Mouse (Mus musculus) heart, postnatal 0 days (tissue): Measurements from ENCODE around the gene Zbtb8b. TPM values are rescaled to one million over a fixed set of nuclear protein-coding genes. Genes with fewer than 3 reads are reported as not detected.
A peak's percentile ranks its signal among the peaks of the same experiment; 100 is the strongest.

Experiments
- ATAC-seq: fragments of 200-750 bp; cut with Nextera tagmentation; 2 replicates; pipeline ENCODE4 v1.8.0; 2017; ENCODE audit warnings: low read depth, moderate number of reproducible peaks, moderate library complexity; ENCODE audit not compliant: insufficient read depth
- DNase-seq: peaks from one replicate; pipeline ENCODE4 v3.0.0-alpha.2; 2016; ENCODE audit warnings: low spot score
- H3K27ac ChIP-seq: fragments of 300-500 bp; sonication (generic); 2 replicates; pipeline ENCODE4 v1.5.1; 2014; ENCODE audit warnings: low read depth, mild to moderate bottlenecking
- H3K27me3 ChIP-seq: fragments of 300-500 bp; sonication (generic); 2 replicates; pipeline ENCODE4 v1.6.1; 2014; ENCODE audit warnings: low read length, mixed read lengths; ENCODE audit not compliant: control insufficient read depth, insufficient read depth
- H3K36me3 ChIP-seq: fragments of 300-500 bp; sonication (generic); replicated peaks from 2 replicates; pipeline ENCODE4 v1.6.1; 2014; ENCODE audit warnings: low read length, mixed read lengths; ENCODE audit not compliant: control insufficient read depth, insufficient read depth
- H3K4me1 ChIP-seq: fragments of 300-500 bp; sonication (generic); 2 replicates; pipeline ENCODE4 v1.6.1; 2014; ENCODE audit warnings: antibody characterized with exemption; ENCODE audit not compliant: control insufficient read depth, insufficient read depth
- H3K4me2 ChIP-seq: fragments of 300-500 bp; sonication (generic); 2 replicates; pipeline ENCODE4 v1.6.1; 2014; ENCODE audit warnings: low read depth, mild to moderate bottlenecking, low read length, moderate library complexity
- H3K4me3 ChIP-seq: fragments of 300-500 bp; sonication (generic); 2 replicates; pipeline ENCODE4 v1.5.1; 2014; ENCODE audit warnings: low read depth, low read length
- H3K9ac ChIP-seq: fragments of 300-500 bp; sonication (generic); replicated peaks from 2 replicates; pipeline ENCODE4 v1.6.1; 2014; ENCODE audit warnings: low read depth, low read length, mixed read lengths
- H3K9me3 ChIP-seq: fragments of 300-500 bp; sonication (generic); replicated peaks from 2 replicates; pipeline ENCODE4 v1.6.1; 2016; ENCODE audit warnings: low read length; ENCODE audit not compliant: control insufficient read depth
- CTCF ChIP-seq: IDR thresholded peaks from 2 replicates; pipeline ENCODE4 v1.5.1; 2016; ENCODE audit warnings: antibody characterized with exemption, control low read depth, low read depth
- EP300 ChIP-seq: IDR thresholded peaks from 2 replicates; pipeline ENCODE4 v1.6.1; 2016; ENCODE audit warnings: antibody characterized with exemption, low read depth
- WGBS: fragments of 180-500 bp; shearing (Covaris S2); extraction: QIAGEN DNeasy Blood & Tissue Kit; methylation state at CpG from one replicate; pipeline ENCODE4 v1.1.7; 2014; 5-methylcytosine and 5-hydroxymethylcytosine counted together
- polyA plus RNA-seq: library from polyadenylated mRNA; unstranded; fragments of >200 nt; fragmentation: Nextera tagmentation; extraction: Ambion mirVana; gene quantifications from 2 replicates; pipeline ENCODE4 v1.2.1, GENCODE M21; 2015
- total RNA-seq: library from RNA; depleted of rRNA; stranded (reverse); fragments of >200 nt; gene quantifications from 2 replicates; pipeline ENCODE4 v1.2.3, GENCODE M21; 2014; ENCODE audit warnings: low replicate concordance; rRNA removed

Gene Zbtb8b
- total RNA-seq (1.9 and 3.6 TPM in 2 replicates), polyA plus RNA-seq (1.1 and 1.6 TPM in 2 replicates)

DNA sequence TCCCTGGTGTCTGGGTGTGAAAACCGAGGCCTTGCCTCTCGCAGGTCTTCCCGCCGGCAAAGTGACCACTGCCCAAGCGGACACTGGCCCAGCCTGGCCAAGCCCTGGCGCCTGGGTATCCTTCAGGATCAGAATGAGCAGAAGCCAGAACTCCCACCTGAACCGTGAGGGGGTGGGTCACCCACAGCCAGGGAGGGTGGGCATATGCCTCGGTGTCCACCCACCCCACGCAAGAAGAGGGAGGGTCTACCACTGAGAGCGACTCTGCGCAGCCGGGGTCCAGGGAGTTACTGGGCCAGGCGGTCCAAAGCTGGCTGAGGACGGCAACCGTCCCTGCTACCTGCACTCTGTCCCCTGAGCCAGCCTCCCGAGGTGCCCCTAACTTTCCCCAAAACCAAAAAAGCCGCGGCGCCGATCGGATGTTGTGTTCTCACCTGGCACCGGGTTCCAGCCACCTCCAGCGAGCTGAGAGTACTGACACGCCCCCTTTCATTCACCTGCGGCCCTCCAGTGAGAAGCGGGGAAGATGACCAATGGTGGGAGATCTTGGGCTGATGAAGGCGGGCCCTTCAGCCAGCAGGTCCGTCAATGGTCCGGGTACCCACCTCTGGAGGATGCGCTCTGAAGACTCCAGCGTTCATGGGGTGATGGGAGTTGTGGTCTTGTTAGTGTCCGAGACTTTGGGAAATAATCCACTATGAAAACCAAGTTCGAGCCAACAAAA is at the start of gene Zbtb8b:
Gene Zbtb8b (minus strand): TSS at position 514 of the 724 bp plus-strand sequence.
- no peaks in the 10 kb centered on the region for H3K9me3 ChIP-seq
- DNase-seq (no peak), ATAC-seq (no peak)
- no peaks in the 10 kb centered on the region for H3K36me3 ChIP-seq
- no peak within 1 kb of the TSS for H3K27ac ChIP-seq
- 15% methylated on average over 33 of the region's 33 CpGs for WGBS
- peak within 1 kb of the TSS; percentile 56 for H3K4me2 ChIP-seq
- peaks cover 25% of the 10 kb centered on the region for H3K27me3 ChIP-seq
- H3K4me1 ChIP-seq: peaks cover 7% of the 10 kb centered on the region; the same call in 1 of the 2 replicates
- no peak within 1 kb of the TSS; the same call in 1 of the 2 replicates for H3K9ac ChIP-seq
- TF ChIP-seq CTCF: no peak
- no peak for TF ChIP-seq EP300
- peak within 1 kb of the TSS; percentile 35 for H3K4me3 ChIP-seq

DNA sequence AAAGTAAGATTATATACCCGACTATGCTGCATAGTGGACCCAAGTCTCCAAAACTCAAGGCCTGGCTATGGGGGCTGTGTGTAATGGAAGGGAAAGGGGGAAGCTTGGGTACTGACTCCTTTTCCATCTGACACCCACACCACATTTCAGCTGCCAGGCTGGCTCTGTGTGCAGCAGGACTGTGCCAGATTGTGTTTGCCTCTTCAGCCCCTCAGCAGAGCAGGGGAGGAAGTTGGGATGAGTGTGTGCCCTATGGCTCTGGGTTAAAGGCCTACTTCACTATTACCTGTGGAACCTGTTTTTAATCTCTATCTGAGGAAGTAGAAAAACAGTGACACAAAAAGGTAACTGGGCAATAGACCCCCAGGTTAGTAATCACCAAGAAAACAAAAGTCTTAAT is 40.4 kb upstream of the Zbtb8b start:
- H3K4me1 ChIP-seq: no peaks in the 10 kb centered on the region
- no peaks in the 10 kb centered on the region for H3K27me3 ChIP-seq
- DNase-seq: no peak
- no peaks in the 10 kb centered on the region for H3K9me3 ChIP-seq
- no peak for ATAC-seq
- TF ChIP-seq CTCF: no peak
- no peak for TF ChIP-seq EP300
- no peak overlapping the region for H3K4me3 ChIP-seq
- peaks cover 76% of the 10 kb centered on the region for H3K36me3 ChIP-seq
- 76% methylated on average over 1 of the region's 1 CpGs for WGBS
- no peak overlapping the region for H3K4me2 ChIP-seq
- no peak overlapping the region for H3K27ac ChIP-seq
- no peak overlapping the region for H3K9ac ChIP-seq

DNA sequence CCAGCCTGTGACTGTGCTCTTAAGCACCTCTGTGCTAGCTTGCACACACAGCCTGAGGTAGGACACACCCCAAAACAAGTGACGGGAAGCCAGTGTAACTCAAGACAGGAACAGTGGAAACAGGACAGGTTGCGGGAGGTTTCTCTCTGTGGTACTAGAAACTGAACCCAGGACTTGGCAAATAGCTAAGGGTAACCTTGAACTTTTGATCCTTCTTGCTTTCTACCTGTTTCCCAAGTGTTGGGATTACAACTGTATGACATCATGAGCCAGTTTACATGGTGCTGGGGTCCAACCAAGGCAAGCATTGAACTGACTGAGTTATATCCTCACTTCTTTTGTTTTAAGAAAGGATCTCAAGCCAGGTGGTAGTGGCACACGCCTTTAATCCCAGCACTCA is 39.2 kb upstream of the Zbtb8b start:
- WGBS: 87% methylated on average over 3 of the region's 3 CpGs
- DNase-seq (no peak), ATAC-seq (no peak)
- H3K4me2 ChIP-seq: no peak overlapping the region
- H3K27me3 ChIP-seq: no peaks in the 10 kb centered on the region
- peaks cover 76% of the 10 kb centered on the region for H3K36me3 ChIP-seq
- no peaks in the 10 kb centered on the region for H3K9me3 ChIP-seq
- no peak for TF ChIP-seq EP300
- no peak for TF ChIP-seq CTCF
- no peak overlapping the region for H3K9ac ChIP-seq
- no peak overlapping the region for H3K4me3 ChIP-seq
- no peaks in the 10 kb centered on the region for H3K4me1 ChIP-seq
- H3K27ac ChIP-seq: no peak overlapping the region

DNA sequence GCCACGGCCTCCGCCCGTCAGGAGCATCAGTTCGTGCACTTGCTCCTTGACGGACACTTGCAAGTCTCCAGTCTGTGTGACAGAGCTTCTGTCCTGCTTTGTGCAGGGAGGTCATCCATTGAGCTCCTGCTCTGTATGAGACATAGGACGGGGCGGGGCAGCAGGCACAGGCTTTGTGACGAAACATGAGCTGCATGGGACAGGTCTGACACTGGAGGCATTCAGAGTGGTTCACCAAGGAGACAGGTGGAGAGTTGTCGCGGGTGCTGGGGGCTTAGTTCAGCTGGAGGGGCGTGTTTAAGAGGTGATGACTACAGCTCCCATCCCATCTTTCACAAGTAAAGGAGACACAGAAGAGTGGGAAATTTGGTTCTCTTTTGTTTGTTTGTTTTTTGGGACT is 35.4 kb upstream of the Zbtb8b start:
- Histone ChIP-seq H3K4me2 (no peak overlapping the region), H3K9me3 (no peaks in the 10 kb centered on the region), H3K4me3 (no peak overlapping the region), H3K27me3 (no peaks in the 10 kb centered on the region), H3K9ac (no peak overlapping the region), H3K4me1 (no peaks in the 10 kb centered on the region), H3K36me3 (peaks cover 81% of the 10 kb centered on the region), H3K27ac (no peak overlapping the region)
- whole genome bisulfite sequencing: 89% methylated on average over 11 of the region's 11 CpGs
- ATAC-seq: no peak
- no peak for DNase-seq
- no peak for TF ChIP-seq EP300
- TF ChIP-seq CTCF: no peak

DNA sequence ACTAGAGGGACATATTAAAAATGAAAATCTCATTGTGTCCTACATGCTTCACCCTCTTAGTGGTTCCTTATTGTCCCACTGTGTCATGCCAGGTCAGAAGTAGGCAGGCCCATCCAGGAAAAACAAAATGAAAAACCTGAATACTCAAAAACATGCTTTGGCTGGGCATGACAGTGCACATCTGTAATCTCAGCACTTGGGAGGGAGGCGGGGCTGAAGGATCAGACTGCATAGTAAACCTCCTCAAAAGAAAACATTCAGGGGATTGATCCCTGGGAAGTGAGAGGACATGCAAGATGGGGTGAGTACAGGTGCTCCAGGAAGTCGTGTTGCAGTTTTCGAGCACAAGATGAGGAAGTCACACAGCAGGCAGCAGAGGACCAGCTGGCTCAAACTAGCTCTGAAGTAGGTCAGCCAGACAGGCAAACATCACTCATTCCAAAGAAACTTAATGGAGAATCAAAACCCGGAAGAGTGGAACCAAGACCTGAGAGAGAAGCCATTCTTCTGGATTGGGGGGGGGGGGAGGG is 23.7 kb upstream of the Zbtb8b start:
- Histone ChIP-seq H3K4me3 (no peak overlapping the region), H3K4me2 (no peak overlapping the region), H3K9me3 (no peaks in the 10 kb centered on the region), H3K4me1 (peaks cover 10% of the 10 kb centered on the region), H3K9ac (no peak overlapping the region), H3K27ac (no peak overlapping the region), H3K36me3 (peaks cover 55% of the 10 kb centered on the region), H3K27me3 (no peaks in the 10 kb centered on the region)
- TF ChIP-seq CTCF (no peak), EP300 (no peak)
- ATAC-seq (no peak), DNase-seq (no peak)
- WGBS: 83% methylated on average over 4 of the region's 4 CpGs
